Mouse (Mus musculus): ENCODE results near the gene Defb19.

GRCm38 (mm10) chr2:152570313-152570712 lies 9.8 kb downstream of the Defb19 start:
- TF ChIP-seq POLR2A (IDR thresholded peaks at IDR 0.05; ENCODE audit: control insufficient read depth, low read depth, low read length) (no peak), CTCF (IDR thresholded peaks at IDR 0.05; ENCODE audit: control insufficient read depth, insufficient read depth, insufficient replicate concordance, low read depth, low read length) (no peak)
